Mouse (Mus musculus) brain, embryonic 14.5 days (tissue): ENCODE data around the gene B4galt5.

Experiments used
- CTCF ChIP-seq: fragments of 200-500 bp; IDR thresholded peaks from 2 replicates; pipeline ENCODE4 v1.5.1; 2012; ENCODE audit warnings: inconsistent platforms, mild to moderate bottlenecking, moderate library complexity, borderline replicate concordance; ENCODE audit not compliant: insufficient read depth, insufficient read length; ENCODE audit errors: extremely low read depth
- POLR2A ChIP-seq: fragments of 200-500 bp; IDR thresholded peaks from 2 replicates; pipeline ENCODE4 v1.6.1; 2012; ENCODE audit warnings: mild to moderate bottlenecking, inconsistent platforms, borderline replicate concordance; ENCODE audit not compliant: poor library complexity, insufficient read depth, insufficient read length, severe bottlenecking; ENCODE audit errors: extremely low read depth

- no peak for TF ChIP-seq POLR2A
- TF ChIP-seq CTCF, result no peak
These were observed 42.1 kb downstream of the B4galt5 start for GRCm38 (mm10) chr2:167306626-167307541.
